ENCODE assay signal across 31 mouse cellular contexts in genomic region chr19:15348356-15348755, GRCm38 (mm10).
A peak's percentile ranks its signal among the peaks of the same experiment; 100 is the strongest.
DNase-seq lines count a peak whose midpoint lies in the region; ATAC-seq and TF ChIP-seq lines count a peak whose summit lies in the region.
"Had no signal": no experiment of that assay in that cellular context is flagged by ENCODE, and none has a peak within 500 bp of the region (broad histone marks: within the 10 kb centered on the region; RNA-seq: fewer than 3 reads in every experiment).

No protein-coding gene starts in this region.

- H3K9me3 ChIP-seq in midbrain, embryonic 15.5 days: no peaks in the 10 kb centered on the region
- H3K9me3 ChIP-seq: embryonic facial prominence, embryonic 10.5 days; embryonic facial prominence, embryonic 13.5 days; G1E; heart, embryonic 15.5 days; hindbrain, embryonic 10.5 days; hindbrain, embryonic 13.5 days had no signal

- ATAC-seq in midbrain, embryonic 15.5 days (replicated peaks): no peak
- ATAC-seq: forebrain, embryonic 14.5 days; forebrain, postnatal 0 days; hindbrain, postnatal 0 days; inflammation-experienced regulatory T-cells, adult 6 months; intestine, embryonic 16.5 days had no signal

- H3K4me1 ChIP-seq in midbrain, embryonic 15.5 days: no peaks in the 10 kb centered on the region
- H3K4me1 ChIP-seq: embryonic facial prominence, embryonic 10.5 days; embryonic facial prominence, embryonic 13.5 days; heart, embryonic 12.5 days; heart, embryonic 15.5 days; hindbrain, embryonic 10.5 days; hindbrain, embryonic 13.5 days had no signal

- H3ac ChIP-seq in C2C12 (ENCODE audit: control insufficient read depth, insufficient read length, low read depth): no peak overlapping the region

- H3K9ac ChIP-seq in midbrain, embryonic 15.5 days: no peak overlapping the region
- H3K9ac ChIP-seq: embryonic facial prominence, embryonic 13.5 days; forebrain, postnatal 0 days; heart, embryonic 12.5 days; heart, embryonic 15.5 days; hindbrain, embryonic 13.5 days had no signal

- no peak overlapping the region for H3K4me2 ChIP-seq in midbrain, embryonic 15.5 days
- H3K4me2 ChIP-seq: embryonic facial prominence, embryonic 13.5 days; heart, embryonic 12.5 days; heart, embryonic 15.5 days; hindbrain, embryonic 13.5 days had no signal

- DNase-seq in 3134 (ENCODE audit: extremely low read depth, insufficient read length, low spot score): peak; percentile 48
- peak; percentile 4 for DNase-seq in adipocyte (ENCODE audit: low spot score)
- DNase-seq in fibroblast of lung, adult 2 months (ENCODE audit: low read depth): peak; percentile 18
- DNase-seq in cerebellum, adult 9-10 months: no peak
- DNase-seq in gastrocnemius, postnatal 14 days: no peak
- no peak for DNase-seq in kidney, adult 11 months
- DNase-seq: adrenal gland, adult 2 months; adrenal gland, postnatal 14 days; cerebellum, adult 11-12 months; cerebellum, adult 9-11 months; cerebellum, postnatal 25 days; forebrain, postnatal 0 days; gastrocnemius, adult 2 months; gastrocnemius, postnatal 25 days; heart, adult 18-20 months; heart, postnatal 36 days; kidney, adult 2 months had no signal

- no peak for TF ChIP-seq CTCF in C2C12 (IDR thresholded peaks at IDR 0.05; ENCODE audit: control insufficient read depth, insufficient read depth, insufficient read length)

- no peak overlapping the region for H3K4me3 ChIP-seq in C2C12 (ENCODE audit: insufficient read depth, poor library complexity, severe bottlenecking)
- H3K4me3 ChIP-seq in midbrain, embryonic 15.5 days: no peak overlapping the region
- H3K4me3 ChIP-seq: embryonic facial prominence, embryonic 10.5 days; embryonic facial prominence, embryonic 13.5 days; gastrocnemius, adult 2 months; heart, embryonic 12.5 days; heart, embryonic 15.5 days; hindbrain, embryonic 10.5 days; hindbrain, embryonic 13.5 days had no signal

- no peaks in the 10 kb centered on the region for H3K79me2 ChIP-seq in C2C12 (ENCODE audit: control insufficient read depth, insufficient read depth)

- no peaks in the 10 kb centered on the region for H3K27me3 ChIP-seq in C2C12 (ENCODE audit: control insufficient read depth, insufficient read depth, insufficient read length)
- no peaks in the 10 kb centered on the region for H3K27me3 ChIP-seq in midbrain, embryonic 15.5 days (replicated peaks)
- H3K27me3 ChIP-seq: CH12.LX; embryonic facial prominence, embryonic 13.5 days; heart, embryonic 12.5 days; heart, embryonic 15.5 days; hindbrain, embryonic 13.5 days had no signal

- H3K36me3 ChIP-seq in C2C12 (ENCODE audit: control insufficient read depth, insufficient read depth): no peaks in the 10 kb centered on the region
- no peaks in the 10 kb centered on the region for H3K36me3 ChIP-seq in midbrain, embryonic 15.5 days (replicated peaks)
- H3K36me3 ChIP-seq: embryonic facial prominence, embryonic 10.5 days; embryonic facial prominence, embryonic 13.5 days; G1E; heart, embryonic 12.5 days; heart, embryonic 15.5 days; hindbrain, embryonic 10.5 days; hindbrain, embryonic 13.5 days had no signal

- H3K27ac ChIP-seq in midbrain, embryonic 15.5 days: no peak overlapping the region
- H3K27ac ChIP-seq: embryonic facial prominence, embryonic 10.5 days; embryonic facial prominence, embryonic 13.5 days; gastrocnemius, adult 2 months; heart, embryonic 15.5 days; hindbrain, embryonic 10.5 days; hindbrain, embryonic 13.5 days; hindbrain, postnatal 0 days had no signal

- intact Hi-C loops in gastrocnemius, postnatal 14 days (cut with DNase I; ENCODE audit: low total_unique reads): no loop called here

- H3K79me3 ChIP-seq in C2C12 (ENCODE audit: low read depth): no peaks in the 10 kb centered on the region

- 93% methylated on average over 3 of the region's 3 CpGs for WGBS in midbrain, embryonic 15.5 days

TF ChIP-seq in C2C12, 6 proteins besides CTCF, POLR2A, EP300 and RAD21:
- peak; percentile 27 for TF ChIP-seq MAX (IDR thresholded peaks at IDR 0.05)
- TF ChIP-seq USF1 (IDR thresholded peaks at IDR 0.05; ENCODE audit: low read depth): no peak

Comparison
In these comparisons a context has a peak if more than half of its experiments do, and no peak if none do; other contexts are left out.
1. DNase-seq: peak in 3134 (single experiment), adipocyte (single experiment) and fibroblast of lung, adult 2 months (single experiment); none in cerebellum, adult 9-10 months (single experiment), gastrocnemius, postnatal 14 days (single experiment) and kidney, adult 11 months (single experiment).